Mouse (Mus musculus): ENCODE results near the gene Cep135.

DNA sequence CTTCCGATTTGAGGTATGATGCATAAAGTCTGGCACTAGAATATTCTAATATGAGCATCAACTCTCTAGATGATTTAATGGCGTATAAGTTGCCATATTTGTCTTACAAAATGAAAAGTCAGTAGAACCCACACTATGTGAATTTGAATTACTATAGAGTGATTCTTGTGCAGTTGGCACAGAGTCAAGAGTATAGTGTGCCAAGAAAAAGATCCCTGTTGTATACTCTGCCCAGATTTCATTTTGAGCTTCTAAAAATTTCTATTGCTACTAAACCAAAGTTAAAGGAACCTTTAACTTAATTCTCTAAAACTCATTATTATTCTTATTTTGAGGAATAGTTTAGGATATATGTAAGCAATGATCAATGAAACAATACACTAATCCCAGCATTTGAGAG is 67.7 kb downstream of the Cep135 start, which contains the start of gene C530008M17Rik:
- no peak for TF ChIP-seq CTCF (IDR thresholded peaks at IDR 0.05; ENCODE audit: low read depth)
- TF ChIP-seq EP300 (IDR thresholded peaks at IDR 0.05; ENCODE audit: low read depth): no peak
